Mouse (Mus musculus) macrophage (primary cell): ENCODE data around the gene Fam13c. TPM values are rescaled to one million over a fixed set of nuclear protein-coding genes. Genes with fewer than 3 reads are reported as not detected.
"Not testable (repeated sequence)": the region's sequence is repeated elsewhere in the genome, so short reads cannot be mapped to it uniquely, and the experiment has no call there.

Source experiments
- H3K27ac ChIP-seq: fragments of 350-480 bp; formaldehyde crosslinking; 2 replicates; pipeline ENCODE4 v1.9.0; 2021
- H3K36me3 ChIP-seq: fragments of 350-480 bp; formaldehyde crosslinking; 2 replicates; pipeline ENCODE4 v1.9.0; 2021; ENCODE audit errors: inconsistent target
- H3K4me3 ChIP-seq: fragments of 350-480 bp; formaldehyde crosslinking; 2 replicates; pipeline ENCODE4 v1.9.0; 2021; ENCODE audit errors: inconsistent target
- H3K79me2 ChIP-seq: fragments of 350-480 bp; formaldehyde crosslinking; 2 replicates; pipeline ENCODE4 v1.9.0; 2021; ENCODE audit errors: inconsistent target
- WGBS: methylation state at CpG from one replicate; pipeline ENCODE4 v1.1.7; 2026; ENCODE audit warnings: inconsistent platforms; ENCODE audit not compliant: missing documents; 5-methylcytosine and 5-hydroxymethylcytosine counted together
- polyA plus RNA-seq: library from polyadenylated mRNA; stranded (reverse); fragments of 250-400 nt; gene quantifications from 3 replicates; pipeline ENCODE4 v1.2.4, GENCODE M21; 2018; ENCODE audit warnings: inconsistent platforms
- total RNA-seq, 78 experiments: library from RNA; depleted of rRNA; stranded (reverse); fragments of 250-400 nt; gene quantifications; 1 replicate in 9 of 78; 2 replicates in 24 of 78; 3 replicates in 43 of 78; 4 replicates in 2 of 78; pipeline ENCODE4 v1.2.4; 2018; ENCODE audit warnings: inconsistent platforms in 56 of 78

Fam13c gene
- total RNA-seq (2018; cell fraction: chromatin; rRNA removed) = 1 to 10 TPM in 1 of 26 experiments, not detected in 25; 1.5 TPM
- total RNA-seq (2018; cell fraction: cytosol; rRNA removed) = not detected
- not detected for total RNA-seq (2018; cell fraction: nucleus; rRNA removed)
- not detected in 3 replicates for polyA plus RNA-seq

- no peak within 1 kb of the TSS for H3K27ac ChIP-seq
- no peaks in the 10 kb centered on the region for H3K79me2 ChIP-seq
- WGBS = 15% methylated on average over 24 of the region's 24 CpGs
- H3K4me3 ChIP-seq = no peak within 1 kb of the TSS
- no peaks in the 10 kb centered on the region for H3K36me3 ChIP-seq
Measured at GRCm38 (mm10) chr10:70439676-70440521, at the start of gene Fam13c. Fam13c (plus strand) TSS chr10:70440481.

GRCm38 (mm10) chr10:70395900-70396299 lies 44.4 kb upstream of the Fam13c start:
- WGBS = 88% methylated on average over 5 of the region's 5 CpGs
- no peak overlapping the region for H3K27ac ChIP-seq
- no peak overlapping the region for H3K4me3 ChIP-seq
- no peaks in the 10 kb centered on the region for H3K79me2 ChIP-seq
- no peaks in the 10 kb centered on the region for H3K36me3 ChIP-seq

GRCm38 (mm10) chr10:70398224-70398623 lies 42.1 kb upstream of the Fam13c start:
- no peak overlapping the region for H3K27ac ChIP-seq
- H3K79me2 ChIP-seq = no peaks in the 10 kb centered on the region
- no peak overlapping the region for H3K4me3 ChIP-seq
- H3K36me3 ChIP-seq = no peaks in the 10 kb centered on the region
- WGBS = 89% methylated on average over 6 of the region's 6 CpGs

GRCm38 (mm10) chr10:70402006-70402405 lies 38.3 kb upstream of the Fam13c start:
- Histone ChIP-seq H3K27ac (no peak overlapping the region), H3K4me3 (no peak overlapping the region), H3K36me3 (no peaks in the 10 kb centered on the region), H3K79me2 (no peaks in the 10 kb centered on the region)
- WGBS = 78% methylated on average over 4 of the region's 4 CpGs

- 78% methylated on average over 4 of the region's 4 CpGs for WGBS
- no peaks in the 10 kb centered on the region for H3K79me2 ChIP-seq
- H3K27ac ChIP-seq = no peak overlapping the region
- H3K36me3 ChIP-seq = no peaks in the 10 kb centered on the region
- H3K4me3 ChIP-seq = no peak overlapping the region
Measured at GRCm38 (mm10) chr10:70402711-70403110, 37.6 kb upstream of the Fam13c start.

- 88% methylated on average over 6 of the region's 6 CpGs for WGBS
- no peaks in the 10 kb centered on the region for H3K36me3 ChIP-seq
Measured at GRCm38 (mm10) chr10:70417811-70418486, 22.3 kb upstream of the Fam13c start.

GRCm38 (mm10) chr10:70419282-70420264 lies 20.7 kb upstream of the Fam13c start:
- Histone ChIP-seq H3K27ac (no peak overlapping the region), H3K4me3 (no peak overlapping the region), H3K36me3 (no peaks in the 10 kb centered on the region), H3K79me2 (no peaks in the 10 kb centered on the region)
- WGBS = 76% methylated on average over 15 of the region's 15 CpGs

More at GRCm38 (mm10) chr10:70417811-70418486, 22.3 kb upstream of the Fam13c start:
- Histone ChIP-seq H3K79me2 (no peaks in the 10 kb centered on the region), H3K27ac (no peak overlapping the region), H3K4me3 (no peak overlapping the region)

GRCm38 (mm10) chr10:70426373-70426772 lies 13.9 kb upstream of the Fam13c start:
- WGBS = 95% methylated on average over 3 of the region's 3 CpGs
- no peaks in the 10 kb centered on the region for H3K36me3 ChIP-seq
- no peaks in the 10 kb centered on the region for H3K79me2 ChIP-seq
- no peak overlapping the region for H3K27ac ChIP-seq
- H3K4me3 ChIP-seq = no peak overlapping the region

- no peaks in the 10 kb centered on the region for H3K36me3 ChIP-seq
- no peak overlapping the region for H3K4me3 ChIP-seq
- WGBS = 88% methylated on average over 5 of the region's 5 CpGs
- no peak overlapping the region for H3K27ac ChIP-seq
- H3K79me2 ChIP-seq = no peaks in the 10 kb centered on the region
Measured at GRCm38 (mm10) chr10:70428121-70428662, 12.1 kb upstream of the Fam13c start.

- Histone ChIP-seq H3K36me3 (no peaks in the 10 kb centered on the region), H3K79me2 (no peaks in the 10 kb centered on the region), H3K4me3 (no peak overlapping the region), H3K27ac (no peak overlapping the region)
- 93% methylated on average over 9 of the region's 9 CpGs for WGBS
Measured at GRCm38 (mm10) chr10:70429341-70429740, 10.9 kb upstream of the Fam13c start.

- no peak overlapping the region for H3K4me3 ChIP-seq
- no peaks in the 10 kb centered on the region for H3K79me2 ChIP-seq
- 92% methylated on average over 3 of the region's 3 CpGs for WGBS
- no peaks in the 10 kb centered on the region for H3K36me3 ChIP-seq
- H3K27ac ChIP-seq = no peak overlapping the region
Measured at GRCm38 (mm10) chr10:70433334-70433733, 6.9 kb upstream of the Fam13c start.

GRCm38 (mm10) chr10:70433736-70434135 lies 6.5 kb upstream of the Fam13c start:
- not testable (repeated sequence) for H3K79me2 ChIP-seq, H3K27ac ChIP-seq, H3K4me3 ChIP-seq, H3K36me3 ChIP-seq
- 83% methylated on average over 3 of the region's 5 CpGs for WGBS

GRCm38 (mm10) chr10:70436656-70437055 lies 3.6 kb upstream of the Fam13c start:
- Histone ChIP-seq H3K4me3 (no peak overlapping the region), H3K27ac (no peak overlapping the region), H3K79me2 (no peaks in the 10 kb centered on the region), H3K36me3 (no peaks in the 10 kb centered on the region)
- WGBS = 88% methylated on average over 4 of the region's 4 CpGs

GRCm38 (mm10) chr10:70437289-70437688 lies 3.0 kb upstream of the Fam13c start:
- no peaks in the 10 kb centered on the region for H3K79me2 ChIP-seq
- H3K27ac ChIP-seq = no peak overlapping the region
- H3K36me3 ChIP-seq = no peaks in the 10 kb centered on the region
- WGBS = 52% methylated on average over 5 of the region's 5 CpGs
- H3K4me3 ChIP-seq = no peak overlapping the region
